Mouse (Mus musculus) neural tube, embryonic 10.5 days (tissue): Measurements from ENCODE around the gene Clcn3.
A peak's percentile ranks its signal among the peaks of the same experiment; 100 is the strongest.

Experiments used
- DNase-seq: peaks from one replicate; pipeline ENCODE4 v3.0.0-alpha.2; 2017; ENCODE audit warnings: low spot score; ENCODE audit errors: extremely low spot score

Clcn3 gene

GRCm38 (mm10) chr8:60870231-60871193 lies 112.6 kb downstream of the Clcn3 start:
- DNase-seq = no peak

DNA sequence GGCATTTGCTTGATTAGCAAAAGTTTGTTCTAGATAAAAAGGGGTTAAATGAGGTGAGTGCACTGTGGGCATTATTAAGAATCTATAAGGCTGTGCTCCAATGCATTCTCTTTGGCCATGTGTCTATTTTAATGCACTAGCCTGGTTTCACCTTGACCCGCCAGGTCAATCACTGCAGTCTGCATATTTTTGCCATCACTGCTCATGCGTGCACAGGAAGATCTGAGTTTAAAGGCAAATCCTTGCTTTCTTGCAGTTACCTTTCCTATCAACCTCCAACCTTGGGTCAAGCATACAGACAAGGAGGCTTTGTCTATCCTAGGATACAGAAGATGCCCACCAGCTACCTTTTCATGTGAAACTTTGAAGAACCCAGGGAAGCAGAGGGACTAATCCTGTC lies 113.3 kb downstream of the Clcn3 start:
- no peak for DNase-seq

- no peak for DNase-seq
Measured at GRCm38 (mm10) chr8:60868236-60868965, 114.7 kb downstream of the Clcn3 start.

DNA sequence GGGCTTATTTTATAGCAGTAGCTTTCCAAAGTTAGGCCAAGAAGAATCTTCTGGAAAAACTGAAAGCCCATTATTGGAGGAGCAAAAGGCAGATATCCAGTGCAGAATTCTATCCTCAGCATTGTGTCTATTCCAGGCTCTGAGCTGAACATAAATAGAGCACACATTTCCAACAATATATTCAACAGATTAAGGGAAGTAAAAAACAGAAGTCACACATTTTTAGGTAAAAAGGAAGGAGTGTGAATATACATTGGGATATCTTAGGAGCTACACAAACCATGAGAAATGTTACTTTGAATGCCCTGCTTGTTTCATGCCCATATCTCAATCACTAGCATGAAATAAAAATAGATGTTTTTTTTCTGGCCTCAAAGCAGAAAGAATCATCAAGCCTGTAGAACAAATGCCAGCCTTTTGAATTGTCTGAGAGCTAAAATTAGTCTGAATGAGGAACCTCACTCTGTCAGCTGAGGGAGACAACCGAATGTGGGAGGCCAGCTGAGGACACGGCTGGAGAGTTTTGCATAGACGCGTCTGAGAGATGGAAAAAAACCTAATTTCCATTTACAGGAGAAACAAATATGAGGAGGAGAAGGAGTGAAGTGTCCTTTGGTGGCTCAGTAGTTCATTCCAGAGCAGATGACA lies 115.5 kb downstream of the Clcn3 start:
- DNase-seq = no peak

DNA sequence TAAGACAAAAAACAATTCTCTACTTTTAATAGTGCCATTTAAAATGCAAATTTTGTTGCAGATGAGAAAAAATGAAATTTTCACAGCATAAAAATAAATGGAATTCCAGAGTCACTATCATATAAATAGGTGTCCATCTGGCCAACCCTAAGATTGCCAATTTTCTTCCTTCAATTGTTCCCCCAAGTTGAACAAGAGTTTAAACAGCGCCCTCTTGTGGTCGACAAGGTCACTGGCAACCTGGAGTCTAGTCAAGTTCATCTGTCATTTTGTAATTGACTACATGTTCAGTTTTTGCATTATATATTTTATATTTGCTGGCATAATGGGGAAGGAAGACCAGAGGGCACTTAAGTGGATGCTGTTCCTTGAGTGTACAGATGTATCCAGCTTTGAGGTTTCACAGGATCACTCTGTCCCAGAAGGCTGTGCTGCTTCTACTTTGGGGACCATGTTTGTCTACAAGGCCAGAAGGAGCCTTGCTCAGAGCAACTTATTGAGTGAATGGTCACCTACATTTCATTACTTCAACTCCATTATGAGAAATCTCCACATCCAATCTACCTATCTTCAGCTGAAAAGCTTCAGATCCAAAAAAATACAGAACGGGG lies 117.5 kb downstream of the Clcn3 start:
- peak; percentile 55 for DNase-seq

DNA sequence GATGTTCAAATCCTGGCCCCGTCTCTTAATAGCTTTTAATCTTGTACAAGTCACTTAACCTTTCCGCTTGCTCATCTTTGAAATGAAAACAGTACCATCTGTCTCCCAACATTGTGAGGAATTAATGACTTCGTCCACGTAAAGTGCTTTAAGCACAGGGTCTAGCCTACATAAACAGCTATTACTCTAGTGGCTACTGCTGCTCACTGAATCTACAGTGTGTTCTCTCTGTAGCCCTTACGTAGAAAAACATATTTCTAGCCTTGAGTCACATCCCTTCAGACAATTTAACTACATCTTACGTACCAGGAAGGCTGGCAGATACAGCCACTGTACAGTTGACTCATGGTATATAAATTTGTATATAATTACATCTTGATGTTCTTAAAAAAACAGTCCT lies 118.2 kb downstream of the Clcn3 start:
- no peak for DNase-seq

- no peak for DNase-seq
Measured at GRCm38 (mm10) chr8:60861783-60862182, 121.3 kb downstream of the Clcn3 start.

- DNase-seq = no peak
Measured at GRCm38 (mm10) chr8:60860749-60861148, 122.4 kb downstream of the Clcn3 start.
